Mouse (Mus musculus) bone marrow, adult 2 months (tissue): ENCODE measurements around the gene Dcaf1. TPM values are rescaled to one million over a fixed set of nuclear protein-coding genes. Genes with fewer than 3 reads are reported as not detected.

Source experiments
- H3K27ac ChIP-seq: fragments of 200-500 bp; 2 replicates; pipeline ENCODE4 v1.5.1; 2012; ENCODE audit warnings: low read depth, mild to moderate bottlenecking, control low read depth, inconsistent platforms, low read length; ENCODE audit not compliant: control insufficient read depth, poor library complexity, insufficient read depth
- H3K4me1 ChIP-seq: fragments of 200-500 bp; 2 replicates; pipeline ENCODE4 v1.6.1; 2011; ENCODE audit warnings: low read length; ENCODE audit not compliant: control insufficient read depth, insufficient read depth
- H3K4me3 ChIP-seq: fragments of 200-500 bp; replicated peaks from 2 replicates; pipeline ENCODE3; 2011; ENCODE audit warnings: mild to moderate bottlenecking, low read depth, low read length, control low read depth; ENCODE audit not compliant: control insufficient read depth
- CTCF ChIP-seq: fragments of 200-500 bp; IDR thresholded peaks from 2 replicates; pipeline ENCODE4 v1.5.1; 2011; ENCODE audit warnings: low read length, control low read depth; ENCODE audit not compliant: control insufficient read depth, insufficient read depth
- POLR2A ChIP-seq: fragments of 200-500 bp; IDR thresholded peaks from 2 replicates; pipeline ENCODE4 v1.6.1; 2011; ENCODE audit warnings: low read depth, mild to moderate bottlenecking, control low read depth, low read length, borderline replicate concordance; ENCODE audit not compliant: control insufficient read depth
- WGBS: fragments of 180-500 bp; shearing (Covaris S2); methylation state at CpG from one replicate; pipeline ENCODE4 v1.1.7; 2018; 5-methylcytosine and 5-hydroxymethylcytosine counted together
- polyA plus RNA-seq: library from polyadenylated mRNA; stranded (reverse); fragments of >200 nt; gene quantifications from 2 replicates; pipeline ENCODE4 v1.2.4, GENCODE M21; 2011; ENCODE audit warnings: low replicate concordance; ENCODE audit not compliant: missing spikeins, insufficient read depth, insufficient read length

Gene Dcaf1
- polyA plus RNA-seq, result 8.0 and 21.5 TPM in 2 replicates

- under 1% methylated on average over 68 of the region's 71 CpGs for WGBS
- H3K4me1 ChIP-seq, result no peaks in the 10 kb centered on the region; the same call in 1 of the 2 replicates
- H3K4me3 ChIP-seq, result peak within 1 kb of the TSS; percentile 83
- TF ChIP-seq POLR2A (peak; percentile 36; the same call in 1 of the 2 replicates), CTCF (no peak)
- H3K27ac ChIP-seq, result peak within 1 kb of the TSS; percentile 72
Measured at GRCm38 (mm10) chr9:106821618-106822380, at the start of gene Dcaf1. Dcaf1 (plus strand) TSS chr9:106821874.

GRCm38 (mm10) chr9:106776116-106776515 lies 45.6 kb upstream of the Dcaf1 start:
- TF ChIP-seq CTCF (no peak), POLR2A (no peak)
- H3K4me1 ChIP-seq, result no peaks in the 10 kb centered on the region; the same call in 1 of the 2 replicates
- H3K27ac ChIP-seq, result no peak overlapping the region
- H3K4me3 ChIP-seq, result no peak overlapping the region
- WGBS, result 63% methylated on average over 1 of the region's 1 CpGs

GRCm38 (mm10) chr9:106777423-106777822 lies 44.3 kb upstream of the Dcaf1 start:
- TF ChIP-seq POLR2A (no peak), CTCF (no peak)
- no peaks in the 10 kb centered on the region; the same call in 1 of the 2 replicates for H3K4me1 ChIP-seq
- H3K27ac ChIP-seq, result no peak overlapping the region
- no peak overlapping the region for H3K4me3 ChIP-seq
- WGBS, result 77% methylated on average over 3 of the region's 3 CpGs

- TF ChIP-seq POLR2A, result no peak
- no peak for TF ChIP-seq CTCF
- 60% methylated on average over 4 of the region's 4 CpGs for WGBS
- no peak overlapping the region for H3K27ac ChIP-seq
- no peak overlapping the region for H3K4me3 ChIP-seq
- H3K4me1 ChIP-seq, result no peaks in the 10 kb centered on the region; the same call in 1 of the 2 replicates
Measured at GRCm38 (mm10) chr9:106778319-106778718, 43.4 kb upstream of the Dcaf1 start.

- Histone ChIP-seq H3K4me3 (no peak overlapping the region), H3K27ac (no peak overlapping the region), H3K4me1 (no peaks in the 10 kb centered on the region; the same call in 1 of the 2 replicates)
- WGBS, result 89% methylated on average over 3 of the region's 3 CpGs
- TF ChIP-seq CTCF, result no peak
- no peak for TF ChIP-seq POLR2A
Measured at GRCm38 (mm10) chr9:106780086-106780485, 41.6 kb upstream of the Dcaf1 start.

GRCm38 (mm10) chr9:106783554-106783953 lies 38.1 kb upstream of the Dcaf1 start:
- H3K4me1 ChIP-seq, result no peaks in the 10 kb centered on the region; the same call in 1 of the 2 replicates
- H3K27ac ChIP-seq, result no peak overlapping the region
- TF ChIP-seq POLR2A, result no peak
- no peak for TF ChIP-seq CTCF
- WGBS, result 95% methylated on average over 2 of the region's 2 CpGs
- H3K4me3 ChIP-seq, result no peak overlapping the region

DNA sequence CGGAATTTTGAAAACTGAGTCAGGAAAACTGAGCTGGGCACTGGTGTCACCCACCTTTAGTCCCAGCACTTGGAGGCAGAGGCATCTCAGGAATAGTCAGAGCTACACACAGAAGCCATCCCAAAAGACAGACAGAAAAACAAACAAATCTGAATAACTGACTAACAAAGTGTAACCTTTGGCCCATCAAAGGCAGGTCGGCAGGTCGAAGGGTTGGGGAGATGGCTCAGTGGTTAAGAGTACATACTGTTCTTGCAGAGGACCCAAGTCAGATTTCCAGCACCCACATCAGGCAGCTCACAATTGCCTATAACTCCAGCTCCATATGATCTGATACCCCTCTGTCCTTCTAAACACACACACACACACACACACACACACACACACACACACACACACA lies 36.5 kb upstream of the Dcaf1 start:
- Histone ChIP-seq H3K27ac (no peak overlapping the region), H3K4me3 (no peak overlapping the region), H3K4me1 (peaks cover 2% of the 10 kb centered on the region; the same call in 1 of the 2 replicates)
- 72% methylated on average over 3 of the region's 3 CpGs for WGBS
- TF ChIP-seq POLR2A, result no peak
- TF ChIP-seq CTCF, result no peak

DNA sequence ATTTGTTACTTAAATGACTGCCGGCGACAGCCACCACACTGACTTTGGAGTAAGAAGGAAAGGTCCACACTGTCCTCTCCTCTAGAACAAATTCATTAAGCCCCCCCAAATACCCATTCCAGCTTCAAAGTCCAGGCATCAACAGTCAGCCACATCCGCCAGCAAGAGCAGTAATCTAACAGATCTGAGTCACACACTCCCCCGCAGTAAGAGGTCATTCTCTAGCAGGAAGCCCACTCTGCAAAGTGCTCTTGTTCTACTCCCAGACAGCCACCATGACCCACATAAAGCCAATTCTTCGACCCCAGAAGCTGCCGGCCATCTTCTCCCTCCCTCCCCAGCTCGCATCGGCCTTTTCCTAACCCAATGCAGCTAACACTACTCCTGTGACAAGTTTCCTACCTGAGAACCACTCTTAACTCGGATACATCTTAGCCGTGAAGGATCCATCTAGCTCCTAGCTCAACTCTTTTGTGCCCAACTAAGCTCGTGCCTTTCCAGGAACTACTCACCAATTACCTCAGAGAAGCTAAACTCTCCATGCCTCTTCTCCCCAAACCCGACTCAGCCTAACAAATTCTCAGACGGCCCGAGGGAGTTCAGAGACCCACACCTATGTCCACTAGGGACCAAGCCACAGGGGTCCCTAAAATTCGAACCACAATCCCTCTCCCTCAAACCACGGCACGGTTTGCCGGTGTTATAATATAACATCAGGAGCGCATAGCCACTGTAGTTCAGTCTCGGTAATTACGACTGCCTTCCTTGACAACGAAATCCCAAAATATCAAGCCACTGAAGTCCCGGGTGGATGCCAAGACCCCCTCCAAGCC lies 33.5 kb upstream of the Dcaf1 start:
- Histone ChIP-seq H3K4me3 (peak overlapping the region; percentile 89), H3K4me1 (peaks cover 2% of the 10 kb centered on the region; the same call in 1 of the 2 replicates), H3K27ac (no peak overlapping the region; the same call in 1 of the 2 replicates)
- TF ChIP-seq POLR2A (no peak), CTCF (no peak)
- 5% methylated on average over 23 of the region's 23 CpGs for WGBS
